Comparison of ENCODE assay signal across 9 mouse cellular contexts in genomic region chr10:127287271-127287935, GRCm38 (mm10). TPM values are rescaled to one million over a fixed set of nuclear protein-coding genes. Genes with fewer than 3 reads are reported as not detected.
DNase-seq lines count a peak whose midpoint lies in the region; ATAC-seq and TF ChIP-seq lines count a peak whose summit lies in the region.
"Had no signal": no experiment of that assay in that cellular context is flagged by ENCODE, and none has a peak within 500 bp of the region (broad histone marks: within the 10 kb centered on the region; RNA-seq: fewer than 3 reads in every experiment).

No protein-coding gene starts in this region.

- TF ChIP-seq POLR2A in cortical plate, adult 2 months (IDR thresholded peaks at IDR 0.05; ENCODE audit: extremely low read depth, insufficient read depth, low read length): no peak
- no peak for TF ChIP-seq POLR2A in myocyte (IDR thresholded peaks at IDR 0.05; ENCODE audit: insufficient read length, low read depth)

- H3K4me2 ChIP-seq in kidney, postnatal 0 days (ENCODE audit: low read length): peak overlapping the region; percentile 90
- H3K4me2 ChIP-seq in hindbrain, embryonic 16.5 days (ENCODE audit: low read length): peak overlapping the region; percentile 92
- H3K4me2 ChIP-seq in myocyte (ENCODE audit: low read depth): peak overlapping the region; percentile 84

- 59% methylated on average over 15 of the region's 15 CpGs for WGBS in kidney, postnatal 0 days
- 54% methylated on average over 15 of the region's 15 CpGs for WGBS in hindbrain, embryonic 16.5 days

- peaks cover 28% of the 10 kb centered on the region for H3K4me1 ChIP-seq in kidney, postnatal 0 days (replicated peaks; ENCODE audit: insufficient read depth, low read length)
- H3K4me1 ChIP-seq in cortical plate, adult 2 months (ENCODE audit: control insufficient read depth, insufficient read depth, low read length): peaks cover 8% of the 10 kb centered on the region
- H3K4me1 ChIP-seq in hindbrain, embryonic 16.5 days (ENCODE audit: control insufficient read depth, insufficient read depth, low read depth, low read length): peaks cover 42% of the 10 kb centered on the region

- peak overlapping the region; percentile 71 for H3K4me3 ChIP-seq in kidney, postnatal 0 days (replicated peaks; ENCODE audit: low read depth, low read length)
- peak overlapping the region; percentile 65 for H3K4me3 ChIP-seq in cortical plate, adult 2 months (ENCODE audit: insufficient read depth, low read length)
- H3K4me3 ChIP-seq in hindbrain, embryonic 16.5 days (ENCODE audit: low read length): peak overlapping the region; percentile 76
- H3K4me3 ChIP-seq in myocyte: peak overlapping the region; percentile 100

- H3K27ac ChIP-seq in kidney, postnatal 0 days: peak overlapping the region; percentile 99
- H3K27ac ChIP-seq in cortical plate, adult 2 months (ENCODE audit: insufficient read depth, low read length): no peak overlapping the region
- peak overlapping the region; percentile 98 for H3K27ac ChIP-seq in hindbrain, embryonic 16.5 days (ENCODE audit: low read depth, low read length)

- H3K79me2 ChIP-seq in myocyte (ENCODE audit: control insufficient read depth, insufficient read depth): peaks cover 45% of the 10 kb centered on the region

- peak overlapping the region; percentile 76 for H3K9ac ChIP-seq in kidney, postnatal 0 days (ENCODE audit: low read depth, low read length)
- H3K9ac ChIP-seq in hindbrain, embryonic 16.5 days (ENCODE audit: low read depth, low read length): peak overlapping the region; percentile 88

- H3K36me3 ChIP-seq in kidney, postnatal 0 days (ENCODE audit: insufficient read depth, low read length): peaks cover 31% of the 10 kb centered on the region
- H3K36me3 ChIP-seq in hindbrain, embryonic 16.5 days (ENCODE audit: control insufficient read depth, insufficient read depth, low read length): peaks cover 28% of the 10 kb centered on the region
- H3K36me3 ChIP-seq in myocyte (ENCODE audit: control insufficient read depth, insufficient read depth): peaks cover 18% of the 10 kb centered on the region

- peak overlapping the region; percentile 82 for H3ac ChIP-seq in myocyte (ENCODE audit: control insufficient read depth, insufficient read length)

- TF ChIP-seq CTCF in kidney, postnatal 0 days (IDR thresholded peaks at IDR 0.05; ENCODE audit: low read depth): no peak
- TF ChIP-seq CTCF in cortical plate, adult 2 months (IDR thresholded peaks at IDR 0.05; ENCODE audit: extremely low read depth, insufficient read depth, low read length): no peak

- ATAC-seq in kidney, postnatal 0 days (replicated peaks; ENCODE audit: low FRiP score, low read depth): no peak
- ATAC-seq in hindbrain, embryonic 16.5 days: no peak
- ATAC-seq in megakaryocyte-erythroid progenitor cell, adult 5-6 weeks (replicated peaks; ENCODE audit: low FRiP score, low TSS enrichment, poor library complexity, severe bottlenecking): no peak

- H3K9me3 ChIP-seq in kidney, postnatal 0 days (replicated peaks; ENCODE audit: low read length): no peaks in the 10 kb centered on the region
- no peaks in the 10 kb centered on the region for H3K9me3 ChIP-seq in hindbrain, embryonic 16.5 days (ENCODE audit: control insufficient read depth, low read length)

- H3K27me3 ChIP-seq in kidney, postnatal 0 days (ENCODE audit: insufficient read depth, low read length): no peaks in the 10 kb centered on the region
- no peaks in the 10 kb centered on the region for H3K27me3 ChIP-seq in hindbrain, embryonic 16.5 days (replicated peaks; ENCODE audit: control insufficient read depth, insufficient read depth, low read length)
- H3K27me3 ChIP-seq in myocyte (ENCODE audit: control insufficient read depth, insufficient read depth, insufficient read length): no peaks in the 10 kb centered on the region

- DNase-seq in kidney, postnatal 0 days (ENCODE audit: low spot score): no peak
- DNase-seq in kidney, postnatal 25 days: no peak
- no peak for DNase-seq in layer of hippocampus, postnatal 36 days
- DNase-seq in left cerebral cortex, adult 9 months (ENCODE audit: low spot score in 2 of 2): no peak

TF ChIP-seq in myocyte, 11 proteins besides CTCF, POLR2A, EP300 and RAD21:
- TF ChIP-seq TCF3 (IDR thresholded peaks at IDR 0.05; ENCODE audit: insufficient read length, low read depth) (no peak), MYOG (IDR thresholded peaks at IDR 0.05; ENCODE audit: control insufficient read depth in 1 of 3, insufficient read depth in 1 of 3, insufficient read length in 2 of 3, low read depth in 2 of 3) (no peak), MYOD1 (IDR thresholded peaks at IDR 0.05; ENCODE audit: control insufficient read depth in 1 of 3, insufficient read length in 2 of 3, low read depth in 2 of 3) (no peak), TCF12 (IDR thresholded peaks at IDR 0.05; ENCODE audit: insufficient read depth, poor library complexity, severe bottlenecking) (no peak), POLR2AphosphoS2 (IDR thresholded peaks at IDR 0.05; ENCODE audit: insufficient read length, low read depth) (peak; percentile 56), REST (IDR thresholded peaks at IDR 0.05; ENCODE audit: insufficient read depth, insufficient read length) (no peak), USF1 (IDR thresholded peaks at IDR 0.05; ENCODE audit: low read depth) (no peak)

RNA-seq across cellular contexts. Expression of gene Mbd6, which starts 1.4 kb away (rescaled TPM):
- polyA plus RNA-seq in kidney, postnatal 0 days (2015; fragmentation: Nextera tagmentation; extraction: Ambion mirVana): 10.5 and 10.7 TPM in 2 replicates
- polyA plus RNA-seq in cortical plate, adult 2 months (2012; rRNA removed): 35.1 TPM in 2 replicates
- 11.2 and 11.5 TPM in 2 replicates for polyA plus RNA-seq in hindbrain, embryonic 16.5 days (2015; fragmentation: Nextera tagmentation; extraction: Ambion mirVana)
- polyA plus RNA-seq in myocyte (2012; fragmentation: generic; extraction: Trizol): 24.7 TPM
- 42.8 and 72.8 TPM in 2 replicates for total RNA-seq in megakaryocyte-erythroid progenitor cell, adult 5-6 weeks (2014; fragmentation: Nextera tagmentation)
- total RNA-seq in megakaryocyte-erythroid progenitor cell, adult 5-6 weeks (2017): 2.7 and 3.8 TPM in 2 replicates
- 10 to 100 TPM; 36.5 to 52.5 TPM for total RNA-seq in layer of hippocampus, postnatal 36 days (2021)

RNA-seq across cellular contexts. Expression of gene Dctn2, which starts 21.2 kb away (rescaled TPM):
- polyA plus RNA-seq in kidney, postnatal 0 days (2015; fragmentation: Nextera tagmentation; extraction: Ambion mirVana): 177 and 190 TPM in 2 replicates
- polyA plus RNA-seq in cortical plate, adult 2 months (2012; rRNA removed): 304 and 309 TPM in 2 replicates
- polyA plus RNA-seq in hindbrain, embryonic 16.5 days (2015; fragmentation: Nextera tagmentation; extraction: Ambion mirVana): 355 and 358 TPM in 2 replicates
- polyA plus RNA-seq in myocyte (2012; fragmentation: generic; extraction: Trizol): 250 TPM
- total RNA-seq in megakaryocyte-erythroid progenitor cell, adult 5-6 weeks (2014; fragmentation: Nextera tagmentation): 100 and 123 TPM in 2 replicates
- 106 and 124 TPM in 2 replicates for total RNA-seq in megakaryocyte-erythroid progenitor cell, adult 5-6 weeks (2017)
- 100 to 1,000 TPM; 254 to 258 TPM for total RNA-seq in layer of hippocampus, postnatal 36 days (2021)

RNA-seq across cellular contexts. Expression of gene Mars, which starts 24.2 kb away (rescaled TPM):
- polyA plus RNA-seq in kidney, postnatal 0 days (2015; fragmentation: Nextera tagmentation; extraction: Ambion mirVana): 99.1 and 103 TPM in 2 replicates
- 71.6 and 75.6 TPM in 2 replicates for polyA plus RNA-seq in cortical plate, adult 2 months (2012; rRNA removed)
- 108 and 113 TPM in 2 replicates for polyA plus RNA-seq in hindbrain, embryonic 16.5 days (2015; fragmentation: Nextera tagmentation; extraction: Ambion mirVana)
- 280 TPM for polyA plus RNA-seq in myocyte (2012; fragmentation: generic; extraction: Trizol)
- 135 and 140 TPM in 2 replicates for total RNA-seq in megakaryocyte-erythroid progenitor cell, adult 5-6 weeks (2014; fragmentation: Nextera tagmentation)
- total RNA-seq in megakaryocyte-erythroid progenitor cell, adult 5-6 weeks (2017): 213 and 264 TPM in 2 replicates
- 10 to 100 TPM; 56.1 to 56.4 TPM for total RNA-seq in layer of hippocampus, postnatal 36 days (2021)

RNA-seq across cellular contexts. Expression of gene Kif5a, which starts 24.3 kb away (rescaled TPM):
- 0.28 and 0.47 TPM in 2 replicates for polyA plus RNA-seq in kidney, postnatal 0 days (2015; fragmentation: Nextera tagmentation; extraction: Ambion mirVana)
- 1,251 and 1,302 TPM in 2 replicates for polyA plus RNA-seq in cortical plate, adult 2 months (2012; rRNA removed)
- polyA plus RNA-seq in hindbrain, embryonic 16.5 days (2015; fragmentation: Nextera tagmentation; extraction: Ambion mirVana): 115 and 130 TPM in 2 replicates
- polyA plus RNA-seq in myocyte (2012; fragmentation: generic; extraction: Trizol): 0.14 TPM
- not detected in 2 replicates for total RNA-seq in megakaryocyte-erythroid progenitor cell, adult 5-6 weeks (2014; fragmentation: Nextera tagmentation)
- total RNA-seq in megakaryocyte-erythroid progenitor cell, adult 5-6 weeks (2017): 0.14 and 0.23 TPM in 2 replicates
- 100 to 1,000 TPM; 715 to 742 TPM for total RNA-seq in layer of hippocampus, postnatal 36 days (2021)
- total RNA-seq: neutrophil, adult 5-6 weeks had no signal

RNA-seq across cellular contexts. Expression of gene Arhgap9, which starts 34.4 kb away (rescaled TPM):
- 3.7 and 3.8 TPM in 2 replicates for polyA plus RNA-seq in kidney, postnatal 0 days (2015; fragmentation: Nextera tagmentation; extraction: Ambion mirVana)
- 1.2 and 1.4 TPM in 2 replicates for polyA plus RNA-seq in cortical plate, adult 2 months (2012; rRNA removed)
- 0.79 and 0.81 TPM in 2 replicates for polyA plus RNA-seq in hindbrain, embryonic 16.5 days (2015; fragmentation: Nextera tagmentation; extraction: Ambion mirVana)
- polyA plus RNA-seq in myocyte (2012; fragmentation: generic; extraction: Trizol): 0.77 TPM
- 20.9 and 31.7 TPM in 2 replicates for total RNA-seq in megakaryocyte-erythroid progenitor cell, adult 5-6 weeks (2014; fragmentation: Nextera tagmentation)
- 10.5 and 10.8 TPM in 2 replicates for total RNA-seq in megakaryocyte-erythroid progenitor cell, adult 5-6 weeks (2017)
- 1 to 10 TPM in 1 of 2 experiments, under 1 TPM in 1; 0.86 to 1.0 TPM for total RNA-seq in layer of hippocampus, postnatal 36 days (2021)
